Mouse (Mus musculus) heart, embryonic 16.5 days (tissue): ENCODE data around the gene Gpr85. TPM values are rescaled to one million over a fixed set of nuclear protein-coding genes. Genes with fewer than 3 reads are reported as not detected.
"Not testable (repeated sequence)": the region's sequence is repeated elsewhere in the genome, so short reads cannot be mapped to it uniquely, and the experiment has no call there.

Experiments used
- ATAC-seq: fragments of 200-750 bp; cut with Nextera tagmentation; replicated peaks from 2 replicates; pipeline ENCODE4 v1.8.0; 2017; ENCODE audit warnings: moderate number of reproducible peaks; ENCODE audit not compliant: insufficient read depth, low FRiP score; ENCODE audit errors: extremely low read depth
- H3K27ac ChIP-seq: fragments of 300-500 bp; sonication (generic); 2 replicates; pipeline ENCODE4 v1.5.1; 2014; ENCODE audit warnings: mild to moderate bottlenecking, low read length, control low read depth, moderate library complexity
- H3K27me3 ChIP-seq: fragments of 300-500 bp; sonication (generic); 2 replicates; pipeline ENCODE4 v1.6.1; 2014; ENCODE audit warnings: low read length, mixed read lengths; ENCODE audit not compliant: control insufficient read depth, insufficient read depth
- H3K36me3 ChIP-seq: fragments of 300-500 bp; sonication (generic); 2 replicates; pipeline ENCODE4 v1.6.1; 2014; ENCODE audit not compliant: control insufficient read depth, insufficient read depth
- H3K4me1 ChIP-seq: fragments of 300-500 bp; sonication (generic); 2 replicates; pipeline ENCODE4 v1.6.1; 2014; ENCODE audit warnings: low read length, mixed read lengths; ENCODE audit not compliant: control insufficient read depth, insufficient read depth
- H3K4me2 ChIP-seq: fragments of 300-500 bp; sonication (generic); 2 replicates; pipeline ENCODE4 v1.6.1; 2014; ENCODE audit warnings: low read depth, mild to moderate bottlenecking, control low read depth, low read length
- H3K4me3 ChIP-seq: fragments of 300-500 bp; sonication (generic); 2 replicates; pipeline ENCODE4 v1.5.1; 2014; ENCODE audit warnings: mild to moderate bottlenecking, control low read depth, low read length
- H3K9ac ChIP-seq: fragments of 300-500 bp; sonication (generic); 2 replicates; pipeline ENCODE4 v1.6.1; 2014; ENCODE audit warnings: low read length, control low read depth
- H3K9me3 ChIP-seq: fragments of 300-500 bp; sonication (generic); replicated peaks from 2 replicates; pipeline ENCODE4 v1.6.1; 2016; ENCODE audit warnings: low read length; ENCODE audit not compliant: control insufficient read depth
- WGBS: fragments of 180-500 bp; shearing (Covaris S2); extraction: QIAGEN DNeasy Blood & Tissue Kit; methylation state at CpG from one replicate; pipeline ENCODE4 v1.1.7; 2014; 5-methylcytosine and 5-hydroxymethylcytosine counted together
- polyA plus RNA-seq: library from polyadenylated mRNA; unstranded; fragments of >200 nt; fragmentation: Nextera tagmentation; extraction: Ambion mirVana; gene quantifications from 2 replicates; pipeline ENCODE4 v1.2.1, GENCODE M21; 2015

The Gpr85 gene
- polyA plus RNA-seq, 1 experiment from 2014 or later = 2.0 TPM

DNA sequence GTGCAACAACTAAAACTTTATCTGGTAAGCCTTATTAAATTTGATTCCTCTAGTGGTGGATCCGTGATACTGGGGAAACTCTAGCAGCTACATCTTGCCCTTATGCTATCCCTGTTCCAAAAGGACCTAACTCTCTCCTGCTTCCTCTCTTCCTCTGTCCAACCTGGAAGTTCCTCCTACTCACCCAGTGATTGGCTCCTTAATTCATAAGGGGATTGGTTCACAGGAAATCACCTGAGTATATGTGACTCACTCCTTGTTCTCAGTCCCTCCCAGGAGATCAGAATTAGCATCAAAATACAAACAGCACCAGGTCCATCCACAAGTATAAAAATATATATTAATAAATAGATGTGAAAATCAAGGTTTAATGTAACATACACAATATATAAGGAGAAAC is 20.9 kb upstream of the Gpr85 start:
- WGBS = 65% methylated on average over 1 of the region's 1 CpGs
- Histone ChIP-seq H3K36me3 (no peaks in the 10 kb centered on the region), H3K4me1 (0 out of 2 replicates have a peak, but pooled peaks cover 4% of the 10 kb centered on the region), H3K27ac (no peak overlapping the region), H3K4me3 (no peak overlapping the region), H3K9ac (no peak overlapping the region), H3K9me3 (no peaks in the 10 kb centered on the region), H3K4me2 (no peak overlapping the region), H3K27me3 (no peaks in the 10 kb centered on the region)
- ATAC-seq = no peak

DNA sequence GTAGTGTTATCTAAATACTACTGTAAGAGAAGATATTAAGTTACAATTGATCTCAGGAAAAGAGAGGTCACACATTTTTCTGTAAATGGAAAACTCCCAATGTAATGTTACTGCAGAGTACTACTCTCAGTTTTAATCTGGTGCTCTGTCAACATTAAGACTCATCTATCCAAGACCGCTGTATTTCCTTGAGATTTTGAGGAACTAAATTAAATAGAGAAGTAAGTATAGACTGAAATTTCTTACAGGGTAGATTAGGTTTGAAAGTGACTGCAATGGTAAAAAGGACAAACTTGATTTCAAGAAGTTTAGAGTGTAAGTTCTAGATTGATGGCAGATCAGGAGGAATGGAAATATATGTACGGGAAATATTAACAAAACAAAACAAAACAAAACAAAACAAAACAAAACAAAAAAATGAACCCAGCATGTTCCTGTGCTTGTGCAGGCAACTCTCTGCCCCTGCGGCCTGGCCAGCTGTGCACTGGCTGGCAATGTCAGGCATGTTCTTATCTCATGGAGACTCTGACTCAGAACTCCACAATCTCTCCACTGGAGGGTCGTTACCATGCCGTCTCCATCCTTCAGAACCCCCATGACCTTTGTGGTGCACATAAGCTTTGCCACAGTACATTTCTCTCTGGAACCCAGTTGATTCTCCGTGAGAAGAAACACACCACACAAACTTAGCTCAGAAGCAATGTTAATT is 20.3 kb upstream of the Gpr85 start:
- no peak overlapping the region for H3K4me3 ChIP-seq
- H3K36me3 ChIP-seq = no peaks in the 10 kb centered on the region
- 41% methylated on average over 6 of the region's 6 CpGs for WGBS
- no peaks in the 10 kb centered on the region for H3K27me3 ChIP-seq
- H3K9me3 ChIP-seq = no peaks in the 10 kb centered on the region
- H3K4me2 ChIP-seq = no peak overlapping the region
- H3K27ac ChIP-seq = no peak overlapping the region
- no peak overlapping the region for H3K9ac ChIP-seq
- H3K4me1 ChIP-seq = 0 out of 2 replicates have a peak, but pooled peaks cover 4% of the 10 kb centered on the region
- peak; percentile 67; the same call in 1 of the 2 replicates for ATAC-seq

DNA sequence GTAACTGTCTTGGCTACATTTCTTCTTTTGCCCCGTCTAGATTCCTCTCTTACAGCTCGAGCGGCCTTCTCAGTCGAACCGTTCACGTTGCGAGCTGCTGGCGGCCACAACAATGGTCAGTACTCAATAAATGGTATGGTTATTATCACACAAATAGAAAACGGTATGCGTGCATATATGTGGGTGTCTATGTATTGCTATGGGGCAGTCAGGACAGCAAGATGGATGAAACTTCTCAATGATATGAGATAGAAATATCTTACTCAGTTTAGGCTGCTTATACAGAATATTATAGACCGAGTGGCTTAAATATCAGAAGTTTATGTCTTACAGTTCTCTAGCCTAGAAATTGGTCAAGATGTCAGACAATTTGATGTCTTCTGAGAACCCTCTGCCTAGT is 14.5 kb upstream of the Gpr85 start:
- H3K36me3 ChIP-seq = no peaks in the 10 kb centered on the region
- 34% methylated on average over 10 of the region's 11 CpGs for WGBS
- H3K4me1 ChIP-seq = no peaks in the 10 kb centered on the region
- H3K9ac ChIP-seq = no peak overlapping the region
- H3K4me3 ChIP-seq = no peak overlapping the region
- H3K27me3 ChIP-seq = no peaks in the 10 kb centered on the region
- no peak for ATAC-seq
- no peak overlapping the region for H3K4me2 ChIP-seq
- H3K9me3 ChIP-seq = no peaks in the 10 kb centered on the region
- H3K27ac ChIP-seq = no peak overlapping the region

DNA sequence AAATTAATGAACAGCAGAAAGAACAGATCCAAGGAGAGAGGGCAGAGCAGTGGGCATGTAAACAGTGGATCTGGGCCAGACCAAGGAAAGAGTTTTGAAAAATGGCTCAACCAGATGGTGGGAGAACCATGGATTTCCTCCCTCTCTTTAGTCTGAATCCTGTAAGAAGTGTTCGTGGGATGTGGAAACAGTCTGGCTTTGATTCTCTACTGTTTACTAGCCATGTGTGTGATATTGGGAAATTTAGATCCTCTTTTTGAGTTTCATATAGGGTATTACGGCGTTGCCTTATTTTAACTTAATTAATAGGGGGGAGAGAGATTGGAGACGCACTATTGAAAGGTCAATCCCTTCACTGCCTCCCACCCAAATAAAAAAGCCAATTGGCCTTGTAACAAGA is 13.5 kb upstream of the Gpr85 start:
- H3K9me3 ChIP-seq = no peaks in the 10 kb centered on the region
- no peaks in the 10 kb centered on the region for H3K36me3 ChIP-seq
- no peak overlapping the region for H3K9ac ChIP-seq
- H3K27me3 ChIP-seq = no peaks in the 10 kb centered on the region
- H3K4me3 ChIP-seq = no peak overlapping the region
- no peak for ATAC-seq
- H3K27ac ChIP-seq = no peak overlapping the region
- no peak overlapping the region for H3K4me2 ChIP-seq
- no peaks in the 10 kb centered on the region for H3K4me1 ChIP-seq
- WGBS = 84% methylated on average over 4 of the region's 4 CpGs

DNA sequence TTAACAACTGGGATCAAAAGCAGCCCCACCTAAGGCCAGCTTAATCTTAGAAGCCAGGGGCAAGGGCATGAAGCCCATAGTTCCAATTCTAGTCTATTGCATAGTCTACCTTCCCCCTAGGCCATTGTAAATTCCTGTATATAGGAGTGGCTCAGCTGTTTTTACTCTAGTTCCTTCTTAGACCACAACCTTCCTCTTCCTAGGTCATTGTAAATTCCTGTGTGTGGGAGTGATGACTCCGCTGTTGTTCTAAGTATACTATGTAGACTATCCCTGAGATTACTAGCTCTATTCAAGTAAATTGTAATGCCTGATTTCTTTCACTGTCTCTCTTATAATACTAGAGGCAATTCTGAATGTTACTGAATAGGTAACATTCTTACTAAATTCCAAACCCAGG is 6.3 kb upstream of the Gpr85 start:
- not testable (repeated sequence) for H3K9me3 ChIP-seq, H3K27me3 ChIP-seq, H3K4me2 ChIP-seq, H3K27ac ChIP-seq, H3K4me3 ChIP-seq, ATAC-seq, H3K36me3 ChIP-seq, H3K9ac ChIP-seq, H3K4me1 ChIP-seq
- WGBS = 84% methylated on average over 1 of the region's 1 CpGs

DNA sequence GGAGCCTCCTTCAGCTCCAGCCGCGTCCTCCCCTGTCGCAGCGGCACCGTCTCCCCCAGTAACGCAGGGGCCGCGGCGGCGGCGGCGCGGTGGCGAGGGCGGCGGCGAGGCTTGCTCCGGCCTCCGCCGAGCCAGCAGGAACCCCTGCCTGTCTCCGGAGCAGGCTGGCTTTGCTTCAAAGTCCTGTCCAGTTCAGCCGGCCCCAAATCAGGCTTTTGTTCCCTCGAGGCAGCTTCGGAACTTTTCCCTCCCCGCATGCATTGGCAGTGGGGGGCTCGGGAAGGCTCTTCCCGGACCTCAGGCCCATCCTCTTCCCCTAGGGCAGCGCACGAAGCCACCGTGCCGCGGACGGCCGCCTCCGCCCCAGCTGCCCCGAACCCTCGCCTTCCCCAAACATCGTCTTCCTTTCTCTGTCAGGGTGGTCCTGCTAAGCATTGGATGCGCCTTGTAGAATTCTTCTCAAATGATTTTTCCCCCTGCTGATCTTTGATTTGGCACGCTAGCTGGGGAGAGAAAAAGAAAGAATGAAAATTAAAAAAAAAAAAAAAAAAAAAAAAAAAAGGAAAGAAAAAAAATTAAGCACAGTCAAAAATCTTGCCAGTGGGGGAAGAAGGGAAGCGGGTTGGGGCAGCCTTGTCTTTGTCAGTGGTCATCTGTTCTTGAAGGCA is 931 bp downstream of the Gpr85 start:
- Histone ChIP-seq H3K9me3 (no peaks in the 10 kb centered on the region), H3K4me2 (peak overlapping the region; percentile 75), H3K27me3 (no peaks in the 10 kb centered on the region), H3K36me3 (no peaks in the 10 kb centered on the region), H3K4me1 (peaks cover 3% of the 10 kb centered on the region; the same call in 1 of the 2 replicates), H3K9ac (peak overlapping the region; percentile 76), H3K4me3 (peak overlapping the region; percentile 60), H3K27ac (peak overlapping the region; percentile 49)
- 1% methylated on average over 41 of the region's 41 CpGs for WGBS
- ATAC-seq = peak; percentile 91

DNA sequence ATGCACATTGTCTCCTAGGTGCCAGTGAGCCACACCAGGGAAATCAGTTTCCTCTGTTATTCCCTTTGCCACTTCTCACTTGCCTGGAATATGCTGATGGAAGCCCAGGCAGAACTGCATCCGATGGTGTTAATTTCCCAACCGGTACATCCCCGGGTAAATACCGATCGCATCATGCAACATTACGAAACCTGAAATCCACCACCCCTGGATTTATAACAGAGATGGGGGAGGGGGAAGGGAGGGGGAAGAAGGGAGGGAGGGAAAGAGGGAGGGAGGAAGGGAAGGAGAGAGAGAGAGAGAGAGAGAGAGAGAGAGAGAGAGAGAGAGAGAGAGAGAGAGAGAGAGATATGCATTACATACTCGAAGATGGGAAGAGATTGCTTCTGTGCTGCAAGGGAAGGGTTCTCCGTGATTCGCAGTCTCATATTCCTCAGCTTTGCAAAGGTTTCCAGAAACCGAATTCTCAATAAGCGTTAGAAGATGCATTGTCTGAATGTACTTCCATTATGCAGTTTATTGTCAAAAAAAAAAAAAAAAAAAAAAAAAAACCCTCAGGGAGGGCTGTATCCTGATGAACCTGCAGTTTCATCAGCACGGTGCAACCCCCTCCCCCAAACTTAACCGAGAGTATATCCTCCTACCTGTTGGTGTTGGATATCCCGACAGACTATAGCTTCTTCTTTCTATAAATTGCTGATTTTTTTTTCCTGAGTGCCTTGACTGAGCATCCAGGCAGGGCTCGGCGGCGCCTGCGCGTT is 1.6 kb downstream of the Gpr85 start:
- no peak for ATAC-seq

DNA sequence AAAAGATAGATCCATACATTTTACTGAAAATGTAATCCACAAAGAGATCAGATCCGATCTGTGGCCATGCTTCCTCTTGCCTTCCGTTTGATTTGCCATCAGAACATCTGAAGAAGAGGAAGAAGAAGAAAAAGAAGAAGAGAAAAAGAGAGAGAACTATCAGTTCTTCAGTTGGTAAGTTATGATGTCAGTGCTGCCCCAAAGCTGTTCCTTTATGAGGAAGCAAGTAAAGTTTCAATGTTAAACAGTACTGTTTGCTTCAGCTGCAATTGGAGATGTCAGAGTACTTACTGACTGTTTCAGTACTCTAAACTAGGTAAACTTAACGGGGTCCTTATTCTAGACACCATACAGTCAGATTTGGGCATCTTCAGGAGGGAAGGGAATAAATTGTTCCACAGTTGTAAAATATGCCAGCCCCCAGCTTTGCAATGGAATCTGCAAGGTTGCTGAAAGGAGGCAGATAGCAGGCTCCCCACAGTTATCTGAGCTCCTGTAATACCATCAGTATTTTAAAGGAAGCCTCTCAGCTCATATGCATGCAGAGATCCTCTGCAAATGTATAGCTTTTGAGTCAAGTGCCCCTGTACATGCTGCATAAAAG is 2.7 kb downstream of the Gpr85 start:
- ATAC-seq = no peak
- no peaks in the 10 kb centered on the region for H3K27me3 ChIP-seq
- H3K9me3 ChIP-seq = no peaks in the 10 kb centered on the region
- H3K36me3 ChIP-seq = no peaks in the 10 kb centered on the region
- H3K9ac ChIP-seq = no peak overlapping the region
- H3K4me2 ChIP-seq = 0 out of 2 replicates have a peak overlapping the region, but pooled peaks have one; percentile 75
- H3K4me1 ChIP-seq = peaks cover 3% of the 10 kb centered on the region; the same call in 1 of the 2 replicates
- WGBS = 69% methylated on average over 3 of the region's 3 CpGs
- no peak overlapping the region for H3K27ac ChIP-seq
- H3K4me3 ChIP-seq = no peak overlapping the region

More for the DNA sequence above, 1.6 kb downstream of the Gpr85 start:
- Histone ChIP-seq H3K4me3 (peak overlapping the region; percentile 60), H3K27ac (peak overlapping the region; percentile 49), H3K4me2 (peak overlapping the region; percentile 75), H3K27me3 (no peaks in the 10 kb centered on the region), H3K36me3 (no peaks in the 10 kb centered on the region), H3K4me1 (peaks cover 3% of the 10 kb centered on the region; the same call in 1 of the 2 replicates), H3K9ac (peak overlapping the region; percentile 76), H3K9me3 (no peaks in the 10 kb centered on the region)
- WGBS = 1% methylated on average over 19 of the region's 19 CpGs
